Mouse (Mus musculus): ENCODE measurements around the gene Ddx4. TPM values are rescaled to one million over a fixed set of nuclear protein-coding genes. Genes with fewer than 3 reads are reported as not detected.
A peak's percentile ranks its signal among the peaks of the same experiment; 100 is the strongest.

The Ddx4 gene
- 1 to 10 TPM; 1.7 to 2.0 TPM for total RNA-seq (2021)
- long read RNA-seq, experiment 1, partial matches to known transcripts = 0 of 2 reads
- long read RNA-seq, experiment 1, other reads (novel, unspliced or antisense) = 1 of 2 reads
- long read RNA-seq, experiment 2, partial matches to known transcripts = 0 of 2 reads
- long read RNA-seq, experiment 2, other reads (novel, unspliced or antisense) = 0 of 2 reads

DNA sequence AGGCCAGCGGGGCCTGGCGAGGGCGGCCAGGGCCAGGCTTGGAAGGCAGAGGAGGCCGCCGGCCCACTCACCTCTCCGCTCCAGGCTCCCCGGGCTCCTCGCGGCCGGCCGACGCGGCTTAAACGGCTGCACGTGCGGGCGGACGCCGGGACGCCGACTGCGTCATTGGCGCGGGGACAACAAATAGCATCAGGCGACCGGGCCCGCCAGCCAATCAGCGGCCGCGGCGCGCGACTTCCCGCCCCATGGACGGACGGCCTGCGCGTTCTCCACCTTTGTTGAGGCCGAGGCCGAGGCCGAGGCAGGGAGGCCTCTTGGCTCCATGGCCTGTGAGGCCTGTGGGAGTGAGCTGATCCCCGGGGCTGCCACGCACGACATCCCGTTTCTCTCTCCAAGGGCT, at the start of gene Ddx4:
Gene Ddx4, minus strand, starts transcription at position 271 of the 400 bp plus-strand sequence.
- no peak for TF ChIP-seq CTCF (conservative IDR thresholded peaks at IDR 0.05)
- DNase-seq (ENCODE audit: low spot score in 2 of 2) = no peak
- H3K4me3 ChIP-seq = no peak within 1 kb of the TSS
- H3K27ac ChIP-seq = no peak within 1 kb of the TSS

DNA sequence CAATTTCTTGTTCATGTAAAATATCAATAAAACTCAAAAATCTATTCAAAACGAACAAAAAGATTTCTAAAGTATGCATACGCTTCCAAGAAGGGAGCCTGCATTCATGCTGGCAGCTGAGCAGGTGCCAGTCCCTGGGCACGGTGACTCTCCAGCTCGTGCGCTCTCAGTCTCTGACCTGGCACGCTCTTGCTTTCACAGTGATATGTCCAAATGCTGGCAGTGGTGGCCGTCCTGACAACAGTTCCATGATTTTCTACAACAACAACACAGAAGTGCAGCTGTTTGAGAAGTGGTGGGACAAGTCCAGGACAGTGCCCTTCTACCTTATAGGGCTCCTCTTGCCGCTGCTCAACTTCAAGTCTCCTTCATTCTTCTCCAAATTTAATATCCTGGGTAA, 49.0 kb upstream of the Ddx4 start:
- Histone ChIP-seq H3K4me3 (no peak overlapping the region), H3K27ac (no peak overlapping the region)
- no peak for TF ChIP-seq CTCF (conservative IDR thresholded peaks at IDR 0.05)
- no peak for DNase-seq (ENCODE audit: low spot score in 2 of 2)

GRCm38 (mm10) chr13:112695526-112696240, 43.4 kb upstream of the Ddx4 start:
- DNase-seq (ENCODE audit: low spot score in 2 of 2) = no peak
- Histone ChIP-seq H3K27ac (no peak overlapping the region), H3K4me3 (no peak overlapping the region)
- TF ChIP-seq CTCF (conservative IDR thresholded peaks at IDR 0.05) = no peak

DNA sequence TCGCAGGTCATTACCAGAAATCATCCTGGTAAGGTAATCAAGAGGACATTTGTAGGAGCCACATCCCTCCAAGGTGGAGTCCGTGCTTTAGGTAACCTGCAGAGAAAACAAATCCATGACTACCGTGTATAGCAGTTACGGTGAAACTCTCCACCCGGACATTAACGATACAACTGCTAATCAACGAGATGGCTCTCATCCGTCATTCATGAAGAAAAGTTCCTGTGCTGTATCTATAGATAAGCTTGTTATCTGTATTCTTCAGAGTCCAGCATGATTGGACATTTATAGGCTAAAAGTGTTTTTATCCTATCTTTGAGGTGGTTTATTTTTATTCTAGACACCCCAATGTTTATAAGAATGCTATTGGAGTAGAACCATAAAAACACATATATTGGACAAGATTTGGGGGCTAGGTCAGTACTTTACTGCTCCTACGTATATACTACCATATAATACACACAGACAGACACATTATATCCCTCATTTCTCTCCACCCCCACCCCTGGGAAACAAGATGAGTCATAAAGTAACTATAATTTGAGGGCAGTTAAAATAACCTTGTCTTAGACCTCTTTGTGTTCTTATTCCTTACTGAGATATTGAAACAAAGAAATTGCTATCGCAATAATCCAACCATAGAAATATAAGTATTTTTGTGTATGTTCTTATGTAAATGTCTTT, 40.7 kb upstream of the Ddx4 start:
- Histone ChIP-seq H3K27ac (no peak overlapping the region), H3K4me3 (no peak overlapping the region)
- no peak for DNase-seq (ENCODE audit: low spot score in 2 of 2)
- TF ChIP-seq CTCF (conservative IDR thresholded peaks at IDR 0.05) = no peak

- Histone ChIP-seq H3K27ac (no peak overlapping the region), H3K4me3 (no peak overlapping the region)
- TF ChIP-seq CTCF (conservative IDR thresholded peaks at IDR 0.05) = no peak
- DNase-seq (ENCODE audit: low spot score in 2 of 2) = no peak
Observed at GRCm38 (mm10) chr13:112686155-112686554, 33.9 kb upstream of the Ddx4 start.

DNA sequence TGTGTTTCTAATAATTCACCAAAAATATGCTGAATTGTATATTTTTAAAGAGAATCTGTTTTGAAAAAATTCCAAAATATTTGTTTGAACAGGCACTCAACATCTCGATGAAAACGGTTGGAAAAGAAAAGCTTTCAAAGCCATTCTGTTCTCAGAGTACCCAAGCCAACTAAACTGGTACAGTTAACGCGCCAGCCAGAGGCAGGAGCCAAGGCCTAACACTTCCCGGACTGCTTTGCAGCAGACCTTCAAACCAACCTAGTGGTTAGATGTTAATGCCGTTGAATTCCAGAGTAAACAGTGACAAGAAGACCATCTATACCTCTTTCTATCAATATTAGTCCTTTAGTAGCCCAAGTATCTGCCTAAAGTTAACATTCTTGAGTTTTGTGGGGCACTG, 31.7 kb upstream of the Ddx4 start:
- H3K27ac ChIP-seq = peak overlapping the region; percentile 69; the same call in 1 of the 2 replicates
- H3K4me3 ChIP-seq = no peak overlapping the region
- no peak for TF ChIP-seq CTCF (conservative IDR thresholded peaks at IDR 0.05)
- no peak for DNase-seq (ENCODE audit: low spot score in 2 of 2)

DNA sequence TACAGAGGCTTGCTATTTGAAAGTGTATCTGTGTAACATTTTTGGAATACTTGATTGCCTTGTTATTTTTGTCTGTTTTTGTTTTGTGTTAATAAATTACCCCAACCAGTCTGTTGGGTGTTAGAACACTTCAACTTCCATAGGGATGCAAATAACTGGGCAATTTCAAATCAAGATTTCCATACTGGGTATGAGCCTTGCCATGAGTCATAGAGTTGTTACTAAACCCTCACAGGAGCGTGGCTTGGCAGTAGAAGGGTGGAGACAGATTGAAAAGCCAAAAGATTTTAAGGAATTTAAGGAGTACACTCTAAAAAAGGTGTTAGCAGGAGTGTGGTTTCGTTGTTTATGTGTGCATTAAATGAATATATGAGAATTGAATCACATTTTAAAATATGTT, 31.0 kb upstream of the Ddx4 start:
- Histone ChIP-seq H3K4me3 (no peak overlapping the region), H3K27ac (peak overlapping the region; percentile 69; the same call in 1 of the 2 replicates)
- no peak for TF ChIP-seq CTCF (conservative IDR thresholded peaks at IDR 0.05)
- no peak for DNase-seq (ENCODE audit: low spot score in 2 of 2)

GRCm38 (mm10) chr13:112678154-112678553, 25.9 kb upstream of the Ddx4 start:
- H3K4me3 ChIP-seq = no peak overlapping the region
- no peak for DNase-seq (ENCODE audit: low spot score in 2 of 2)
- H3K27ac ChIP-seq = no peak overlapping the region
- TF ChIP-seq CTCF (conservative IDR thresholded peaks at IDR 0.05) = peak; percentile 48

DNA sequence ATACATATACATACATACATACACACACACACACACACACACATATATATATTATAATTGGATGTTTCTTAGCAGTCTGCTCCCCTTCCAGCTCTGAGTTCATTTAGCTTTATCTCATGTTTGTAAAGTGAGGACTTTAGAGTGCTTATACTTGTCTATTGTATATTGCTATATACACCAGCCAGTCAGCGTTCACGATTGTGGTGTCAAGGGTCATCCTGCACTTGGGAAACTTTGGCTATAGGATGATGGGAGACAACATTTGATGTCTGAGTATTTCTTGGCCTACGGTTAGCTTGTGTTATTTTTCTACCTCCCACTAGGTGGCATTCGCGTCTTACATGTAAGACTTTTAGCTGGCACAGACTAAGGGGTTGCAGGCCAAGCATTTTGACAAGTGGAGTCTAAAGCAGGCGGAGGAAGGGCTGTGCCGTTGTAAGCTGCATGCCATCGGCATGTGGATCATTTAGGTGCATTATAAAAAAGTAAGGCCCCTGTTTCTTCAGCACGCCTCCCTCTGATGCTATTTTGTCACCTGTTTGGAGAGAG, 21.7 kb upstream of the Ddx4 start:
- TF ChIP-seq CTCF (conservative IDR thresholded peaks at IDR 0.05) = peak; percentile 95
- peak; percentile 64 to 72 for DNase-seq (ENCODE audit: low spot score in 2 of 2)
- Histone ChIP-seq H3K4me3 (no peak overlapping the region), H3K27ac (peak overlapping the region; percentile 60)

GRCm38 (mm10) chr13:112672797-112673196, 20.5 kb upstream of the Ddx4 start:
- no peak overlapping the region for H3K27ac ChIP-seq
- H3K4me3 ChIP-seq = no peak overlapping the region
- DNase-seq (ENCODE audit: low spot score in 2 of 2) = no peak
- no peak for TF ChIP-seq CTCF (conservative IDR thresholded peaks at IDR 0.05)

DNA sequence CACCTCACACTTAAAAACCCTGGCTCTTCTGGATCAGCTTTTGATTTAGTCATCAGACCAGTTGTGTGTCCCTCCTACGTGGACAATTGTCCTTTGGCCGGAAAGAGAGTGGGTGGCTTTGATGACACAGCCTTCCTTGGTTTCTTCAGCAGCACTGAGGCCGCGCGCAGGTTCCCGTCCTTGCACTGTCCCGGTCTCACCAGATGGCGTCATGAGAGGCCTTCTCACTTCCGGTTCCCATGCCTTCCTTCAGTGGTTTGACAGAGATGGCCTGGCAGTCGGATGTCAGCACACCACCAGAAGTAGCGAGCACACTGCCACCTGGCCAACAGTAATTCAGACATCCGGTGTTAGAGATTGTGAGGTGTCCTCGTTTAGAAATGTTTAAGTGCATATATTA, 19.4 kb upstream of the Ddx4 start:
- Histone ChIP-seq H3K27ac (no peak overlapping the region), H3K4me3 (no peak overlapping the region)
- no peak for TF ChIP-seq CTCF (conservative IDR thresholded peaks at IDR 0.05)
- DNase-seq (ENCODE audit: low spot score in 2 of 2) = no peak

DNA sequence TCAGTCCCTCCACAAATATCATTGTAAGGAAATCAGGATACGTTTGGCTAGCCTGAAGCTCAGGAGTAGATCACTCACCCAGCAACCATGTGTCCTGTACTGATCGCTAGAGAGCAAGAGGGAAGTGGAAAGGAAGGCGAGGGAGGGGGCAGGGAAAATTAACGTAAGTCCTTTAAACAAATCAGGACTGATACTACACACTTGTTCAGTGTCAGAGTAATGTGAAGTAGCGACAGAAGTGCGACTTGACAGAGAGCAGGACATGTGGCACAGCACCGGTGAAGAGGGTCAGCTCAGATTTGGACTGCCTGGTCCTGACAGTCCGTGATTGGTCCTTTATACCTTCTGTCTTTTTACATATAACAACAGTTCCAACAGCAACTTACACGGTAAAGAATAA, 14.9 kb upstream of the Ddx4 start:
- Histone ChIP-seq H3K4me3 (no peak overlapping the region), H3K27ac (no peak overlapping the region)
- no peak for DNase-seq (ENCODE audit: low spot score in 2 of 2)
- no peak for TF ChIP-seq CTCF (conservative IDR thresholded peaks at IDR 0.05)

DNA sequence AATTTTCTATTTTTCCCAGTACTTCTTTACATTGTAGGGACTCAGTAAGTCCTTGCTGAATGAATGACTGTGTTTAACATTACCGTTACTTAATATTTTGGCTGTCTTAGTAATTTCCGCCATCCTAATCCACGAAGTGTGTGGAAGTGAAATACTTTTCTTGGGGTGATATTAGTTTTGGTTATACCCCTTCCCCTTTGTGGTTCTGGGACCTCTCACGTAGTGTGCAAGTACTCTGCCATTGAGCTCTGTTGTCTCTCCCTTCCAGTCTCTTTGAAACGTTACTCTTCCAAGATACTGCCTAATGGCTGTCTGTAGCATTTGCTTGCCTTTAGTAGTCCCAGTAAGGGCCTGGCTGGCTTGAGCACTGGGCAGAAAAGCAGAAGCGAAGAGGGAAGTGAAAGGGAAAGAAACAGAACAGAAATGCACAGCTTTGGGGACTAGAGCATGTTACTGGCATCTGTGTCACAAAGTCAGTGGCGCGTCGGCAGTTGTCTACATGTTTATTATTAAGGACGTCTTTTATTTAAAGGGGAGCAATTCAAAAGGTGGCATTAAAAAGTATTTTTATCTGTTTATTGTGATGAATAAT, 14.3 kb upstream of the Ddx4 start:
- no peak for DNase-seq (ENCODE audit: low spot score in 2 of 2)
- H3K27ac ChIP-seq = no peak overlapping the region
- no peak for TF ChIP-seq CTCF (conservative IDR thresholded peaks at IDR 0.05)
- no peak overlapping the region for H3K4me3 ChIP-seq
